Mouse (Mus musculus): ENCODE results near the gene Slc9c1. TPM values are rescaled to one million over a fixed set of nuclear protein-coding genes. Genes with fewer than 3 reads are reported as not detected.

Gene Slc9c1
- polyA plus RNA-seq, 1 experiment from 2014 or later: not detected

GRCm38 (mm10) chr16:45593656-45594055, 58.5 kb downstream of the Slc9c1 start:
- Histone ChIP-seq H3K4me3 (replicated peaks; ENCODE audit: low read depth, low read length) (no peak overlapping the region), H3K9ac (ENCODE audit: low read depth, low read length) (no peak overlapping the region), H3K4me2 (ENCODE audit: low read length) (no peak overlapping the region), H3K36me3 (ENCODE audit: insufficient read depth, low read length) (no peaks in the 10 kb centered on the region), H3K27me3 (ENCODE audit: insufficient read depth, low read length) (no peaks in the 10 kb centered on the region), H3K27ac (no peak overlapping the region), H3K9me3 (replicated peaks; ENCODE audit: low read length) (no peaks in the 10 kb centered on the region), H3K4me1 (replicated peaks; ENCODE audit: insufficient read depth, low read length) (no peaks in the 10 kb centered on the region)
- no peak for TF ChIP-seq CTCF (IDR thresholded peaks at IDR 0.05; ENCODE audit: low read depth)
- 68% methylated on average over 1 of the region's 1 CpGs for WGBS
- no peak for DNase-seq (ENCODE audit: low spot score)
- no peak for ATAC-seq (replicated peaks; ENCODE audit: low FRiP score, low read depth)

GRCm38 (mm10) chr16:45595494-45595893, 60.4 kb downstream of the Slc9c1 start:
- Histone ChIP-seq H3K36me3 (ENCODE audit: insufficient read depth, low read length) (no peaks in the 10 kb centered on the region), H3K4me3 (replicated peaks; ENCODE audit: low read depth, low read length) (no peak overlapping the region), H3K4me1 (replicated peaks; ENCODE audit: insufficient read depth, low read length) (no peaks in the 10 kb centered on the region), H3K9me3 (replicated peaks; ENCODE audit: low read length) (no peaks in the 10 kb centered on the region), H3K4me2 (ENCODE audit: low read length) (no peak overlapping the region), H3K27me3 (ENCODE audit: insufficient read depth, low read length) (no peaks in the 10 kb centered on the region), H3K9ac (ENCODE audit: low read depth, low read length) (no peak overlapping the region), H3K27ac (no peak overlapping the region)
- DNase-seq (ENCODE audit: low spot score) (no peak), ATAC-seq (replicated peaks; ENCODE audit: low FRiP score, low read depth) (no peak)
- no peak for TF ChIP-seq CTCF (IDR thresholded peaks at IDR 0.05; ENCODE audit: low read depth)

- Histone ChIP-seq H3K4me1 (replicated peaks; ENCODE audit: insufficient read depth, low read length) (no peaks in the 10 kb centered on the region), H3K27ac (peak overlapping the region; percentile 37; the same call in 1 of the 2 replicates), H3K4me3 (replicated peaks; ENCODE audit: low read depth, low read length) (no peak overlapping the region), H3K27me3 (ENCODE audit: insufficient read depth, low read length) (no peaks in the 10 kb centered on the region), H3K4me2 (ENCODE audit: low read length) (peak overlapping the region; percentile 27; the same call in 1 of the 2 replicates), H3K9me3 (replicated peaks; ENCODE audit: low read length) (no peaks in the 10 kb centered on the region), H3K9ac (ENCODE audit: low read depth, low read length) (no peak overlapping the region), H3K36me3 (ENCODE audit: insufficient read depth, low read length) (no peaks in the 10 kb centered on the region)
- peak; percentile 83 for DNase-seq (ENCODE audit: low spot score)
- peak; percentile 69 for ATAC-seq (replicated peaks; ENCODE audit: low FRiP score, low read depth)
- WGBS: 18% methylated on average over 4 of the region's 4 CpGs
- peak; percentile 88 for TF ChIP-seq CTCF (IDR thresholded peaks at IDR 0.05; ENCODE audit: low read depth)
These were observed 73.4 kb downstream of the Slc9c1 start for GRCm38 (mm10) chr16:45608481-45608954.

GRCm38 (mm10) chr16:45609300-45609699, 74.2 kb downstream of the Slc9c1 start:
- Histone ChIP-seq H3K4me3 (replicated peaks; ENCODE audit: low read depth, low read length) (no peak overlapping the region), H3K4me2 (ENCODE audit: low read length) (no peak overlapping the region), H3K27me3 (ENCODE audit: insufficient read depth, low read length) (no peaks in the 10 kb centered on the region), H3K36me3 (ENCODE audit: insufficient read depth, low read length) (no peaks in the 10 kb centered on the region), H3K27ac (no peak overlapping the region), H3K9me3 (replicated peaks; ENCODE audit: low read length) (no peaks in the 10 kb centered on the region), H3K4me1 (replicated peaks; ENCODE audit: insufficient read depth, low read length) (no peaks in the 10 kb centered on the region), H3K9ac (ENCODE audit: low read depth, low read length) (no peak overlapping the region)
- WGBS: 59% methylated on average over 3 of the region's 3 CpGs
- DNase-seq (ENCODE audit: low spot score) (peak; percentile 46), ATAC-seq (replicated peaks; ENCODE audit: low FRiP score, low read depth) (no peak)
- peak; percentile 74 for TF ChIP-seq CTCF (IDR thresholded peaks at IDR 0.05; ENCODE audit: low read depth)

- Histone ChIP-seq H3K36me3 (ENCODE audit: insufficient read depth, low read length) (no peaks in the 10 kb centered on the region), H3K4me2 (ENCODE audit: low read length) (no peak within 1 kb of the TSS), H3K27me3 (ENCODE audit: insufficient read depth, low read length) (no peaks in the 10 kb centered on the region), H3K9me3 (replicated peaks; ENCODE audit: low read length) (no peaks in the 10 kb centered on the region), H3K27ac (no peak within 1 kb of the TSS), H3K4me3 (replicated peaks; ENCODE audit: low read depth, low read length) (no peak within 1 kb of the TSS), H3K9ac (ENCODE audit: low read depth, low read length) (no peak within 1 kb of the TSS), H3K4me1 (replicated peaks; ENCODE audit: insufficient read depth, low read length) (no peaks in the 10 kb centered on the region)
- ATAC-seq (replicated peaks; ENCODE audit: low FRiP score, low read depth) (no peak), DNase-seq (ENCODE audit: low spot score) (no peak)
- TF ChIP-seq CTCF (IDR thresholded peaks at IDR 0.05; ENCODE audit: low read depth): no peak
- WGBS: 65% methylated on average over 4 of the region's 4 CpGs
These were observed 75.2 kb downstream of the Slc9c1 start, which contains the start of gene Gcsam for GRCm38 (mm10) chr16:45610267-45610666. Gcsam (plus strand) TSS chr16:45610380.

GRCm38 (mm10) chr16:45613247-45613646, 78.1 kb downstream of the Slc9c1 start:
- Histone ChIP-seq H3K36me3 (ENCODE audit: insufficient read depth, low read length) (no peaks in the 10 kb centered on the region), H3K27me3 (ENCODE audit: insufficient read depth, low read length) (no peaks in the 10 kb centered on the region), H3K27ac (no peak overlapping the region), H3K4me3 (replicated peaks; ENCODE audit: low read depth, low read length) (no peak overlapping the region), H3K9me3 (replicated peaks; ENCODE audit: low read length) (no peaks in the 10 kb centered on the region), H3K4me1 (replicated peaks; ENCODE audit: insufficient read depth, low read length) (no peaks in the 10 kb centered on the region), H3K9ac (ENCODE audit: low read depth, low read length) (no peak overlapping the region), H3K4me2 (ENCODE audit: low read length) (no peak overlapping the region)
- DNase-seq (ENCODE audit: low spot score): peak; percentile 6
- TF ChIP-seq CTCF (IDR thresholded peaks at IDR 0.05; ENCODE audit: low read depth): no peak
- ATAC-seq (replicated peaks; ENCODE audit: low FRiP score, low read depth): no peak
- WGBS: 70% methylated on average over 2 of the region's 2 CpGs

GRCm38 (mm10) chr16:45615944-45616343, 80.8 kb downstream of the Slc9c1 start:
- Histone ChIP-seq H3K9ac (ENCODE audit: low read depth, low read length) (no peak overlapping the region), H3K27ac (no peak overlapping the region), H3K4me3 (replicated peaks; ENCODE audit: low read depth, low read length) (no peak overlapping the region), H3K4me1 (replicated peaks; ENCODE audit: insufficient read depth, low read length) (no peaks in the 10 kb centered on the region), H3K36me3 (ENCODE audit: insufficient read depth, low read length) (no peaks in the 10 kb centered on the region), H3K4me2 (ENCODE audit: low read length) (no peak overlapping the region), H3K9me3 (replicated peaks; ENCODE audit: low read length) (no peaks in the 10 kb centered on the region), H3K27me3 (ENCODE audit: insufficient read depth, low read length) (no peaks in the 10 kb centered on the region)
- WGBS: 86% methylated on average over 1 of the region's 1 CpGs
- no peak for TF ChIP-seq CTCF (IDR thresholded peaks at IDR 0.05; ENCODE audit: low read depth)
- ATAC-seq (replicated peaks; ENCODE audit: low FRiP score, low read depth): no peak
- DNase-seq (ENCODE audit: low spot score): no peak
